Mouse (Mus musculus) hindbrain, embryonic 11.5 days (tissue): ENCODE measurements at regions not wholly inside any gene's neighbourhood (a gene's known extent, or its start where the extent isn't known, plus 50 kb on each side); places are given as distances from the start of the nearest gene placed in this dataset.

Source experiments
- ATAC-seq: fragments of 200-750 bp; cut with Nextera tagmentation; 2 replicates; pipeline ENCODE4 v1.8.0; 2017; ENCODE audit warnings: mild to moderate bottlenecking, moderate TSS enrichment, moderate library complexity; ENCODE audit not compliant: low FRiP score
- DNase-seq: peaks from one replicate; pipeline ENCODE4 v3.0.0-alpha.2; 2015; ENCODE audit warnings: low spot score
- H3K27ac ChIP-seq: fragments of 300-500 bp; sonication (generic); 2 replicates; pipeline ENCODE4 v1.5.1; 2014; ENCODE audit warnings: mild to moderate bottlenecking, low read depth, low read length
- H3K27me3 ChIP-seq: fragments of 300-500 bp; sonication (generic); 2 replicates; pipeline ENCODE4 v1.6.1; 2014; ENCODE audit warnings: mild to moderate bottlenecking, low read length, moderate library complexity, mixed read lengths; ENCODE audit not compliant: control insufficient read depth, insufficient read depth
- H3K36me3 ChIP-seq: fragments of 300-500 bp; sonication (generic); 2 replicates; pipeline ENCODE4 v1.6.1; 2014; ENCODE audit warnings: mild to moderate bottlenecking, low read length, moderate library complexity, mixed read lengths; ENCODE audit not compliant: control insufficient read depth, insufficient read depth
- H3K4me1 ChIP-seq: fragments of 300-500 bp; sonication (generic); replicated peaks from 2 replicates; pipeline ENCODE4 v1.6.1; 2014; ENCODE audit warnings: low read length, mixed read lengths; ENCODE audit not compliant: control insufficient read depth, insufficient read depth
- H3K4me2 ChIP-seq: fragments of 300-500 bp; sonication (generic); replicated peaks from 2 replicates; pipeline ENCODE4 v1.6.1; 2014; ENCODE audit warnings: mild to moderate bottlenecking, low read depth, low read length
- H3K4me3 ChIP-seq: fragments of 300-500 bp; sonication (generic); 2 replicates; pipeline ENCODE4 v1.5.1; 2014; ENCODE audit warnings: low read depth, low read length
- H3K9ac ChIP-seq: fragments of 300-500 bp; sonication (generic); 2 replicates; pipeline ENCODE4 v1.6.1; 2014; ENCODE audit warnings: low read depth, low read length
- H3K9me3 ChIP-seq: fragments of 300-500 bp; sonication (generic); 2 replicates; pipeline ENCODE4 v1.6.1; 2016; ENCODE audit warnings: low read length; ENCODE audit not compliant: control insufficient read depth
- WGBS: fragments of 180-500 bp; shearing (Covaris S2); extraction: QIAGEN DNeasy Blood & Tissue Kit; methylation state at CpG from one replicate; pipeline ENCODE4 v1.1.7; 2014; 5-methylcytosine and 5-hydroxymethylcytosine counted together

DNA sequence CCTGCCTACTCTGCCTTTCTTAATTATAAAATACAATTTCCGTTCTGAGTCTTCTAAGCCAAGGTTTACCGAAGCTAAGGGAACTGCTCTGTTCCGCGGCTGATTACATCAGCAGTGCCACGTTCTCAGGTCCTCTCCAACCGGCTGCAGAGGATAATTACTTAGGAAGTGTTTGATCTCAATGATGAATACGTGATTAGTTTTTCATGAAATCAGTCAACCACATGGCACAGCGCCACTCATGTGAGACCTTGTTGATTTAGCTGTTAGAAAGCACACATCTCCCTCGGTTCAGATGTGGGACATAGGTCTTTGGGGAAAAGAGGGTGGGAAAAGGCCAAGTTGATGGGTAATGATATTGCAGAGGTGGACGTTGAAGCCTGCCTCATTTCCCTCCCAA lies 141.7 kb downstream of the Pou4f1 start:
- Histone ChIP-seq H3K27me3 (no peaks in the 10 kb centered on the region), H3K4me3 (no peak overlapping the region), H3K27ac (no peak overlapping the region), H3K9ac (no peak overlapping the region), H3K4me2 (no peak overlapping the region), H3K9me3 (no peaks in the 10 kb centered on the region), H3K36me3 (no peaks in the 10 kb centered on the region), H3K4me1 (no peaks in the 10 kb centered on the region)
- DNase-seq: no peak
- peak; percentile 47; the same call in 1 of the 2 replicates for ATAC-seq
- WGBS: 65% methylated on average over 10 of the region's 10 CpGs

DNA sequence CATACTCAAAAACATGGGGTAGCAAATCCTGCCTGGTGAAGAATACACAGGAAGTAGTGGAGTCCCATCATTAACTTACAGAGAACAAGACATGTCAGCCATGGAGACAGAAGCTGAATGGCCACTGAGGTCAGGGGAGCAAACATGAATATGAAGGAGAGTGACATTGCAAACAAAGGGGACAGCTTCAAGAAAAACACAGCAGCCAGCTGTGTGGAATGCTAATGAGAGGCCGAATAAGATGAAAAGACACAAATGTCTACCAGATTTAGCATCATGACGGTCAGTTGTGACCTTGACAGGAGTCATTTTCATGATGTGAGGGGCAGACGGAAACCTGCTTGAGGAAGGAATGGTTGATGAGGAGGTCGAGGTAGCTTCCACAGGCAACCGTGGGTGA lies 167.7 kb downstream of the Pou4f1 start:
- DNase-seq: peak; percentile 10
- no peaks in the 10 kb centered on the region for H3K4me1 ChIP-seq
- H3K36me3 ChIP-seq: no peaks in the 10 kb centered on the region
- no peaks in the 10 kb centered on the region for H3K9me3 ChIP-seq
- no peak overlapping the region for H3K9ac ChIP-seq
- H3K4me2 ChIP-seq: no peak overlapping the region
- H3K4me3 ChIP-seq: no peak overlapping the region
- H3K27ac ChIP-seq: no peak overlapping the region
- no peaks in the 10 kb centered on the region for H3K27me3 ChIP-seq
- no peak for ATAC-seq
- WGBS: 38% methylated on average over 5 of the region's 5 CpGs

DNA sequence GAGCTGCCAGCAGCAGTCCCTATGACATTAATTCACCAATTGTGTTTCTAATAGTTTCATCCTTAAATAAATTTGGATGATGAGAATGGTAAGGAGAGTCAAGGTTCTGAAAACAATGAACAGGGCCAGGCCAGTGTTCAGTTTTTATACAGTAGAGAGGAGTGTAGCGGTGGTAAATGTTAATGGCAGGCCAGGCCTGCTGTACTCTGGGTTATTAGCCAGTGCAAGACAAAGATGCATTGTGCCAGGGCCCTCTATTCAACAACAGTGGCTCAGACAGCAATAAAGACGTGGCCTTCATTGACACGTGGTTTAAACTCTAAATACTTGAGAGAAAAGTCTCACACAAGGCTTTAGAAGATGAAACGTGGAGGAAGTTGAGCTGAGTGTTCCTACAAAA lies 169.5 kb downstream of the Pou4f1 start:
- Histone ChIP-seq H3K27ac (no peak overlapping the region), H3K36me3 (no peaks in the 10 kb centered on the region), H3K4me3 (no peak overlapping the region), H3K4me1 (no peaks in the 10 kb centered on the region), H3K9ac (no peak overlapping the region), H3K9me3 (no peaks in the 10 kb centered on the region), H3K27me3 (no peaks in the 10 kb centered on the region), H3K4me2 (no peak overlapping the region)
- 34% methylated on average over 4 of the region's 4 CpGs for WGBS
- ATAC-seq (peak; percentile 81), DNase-seq (peak; percentile 28)

DNA sequence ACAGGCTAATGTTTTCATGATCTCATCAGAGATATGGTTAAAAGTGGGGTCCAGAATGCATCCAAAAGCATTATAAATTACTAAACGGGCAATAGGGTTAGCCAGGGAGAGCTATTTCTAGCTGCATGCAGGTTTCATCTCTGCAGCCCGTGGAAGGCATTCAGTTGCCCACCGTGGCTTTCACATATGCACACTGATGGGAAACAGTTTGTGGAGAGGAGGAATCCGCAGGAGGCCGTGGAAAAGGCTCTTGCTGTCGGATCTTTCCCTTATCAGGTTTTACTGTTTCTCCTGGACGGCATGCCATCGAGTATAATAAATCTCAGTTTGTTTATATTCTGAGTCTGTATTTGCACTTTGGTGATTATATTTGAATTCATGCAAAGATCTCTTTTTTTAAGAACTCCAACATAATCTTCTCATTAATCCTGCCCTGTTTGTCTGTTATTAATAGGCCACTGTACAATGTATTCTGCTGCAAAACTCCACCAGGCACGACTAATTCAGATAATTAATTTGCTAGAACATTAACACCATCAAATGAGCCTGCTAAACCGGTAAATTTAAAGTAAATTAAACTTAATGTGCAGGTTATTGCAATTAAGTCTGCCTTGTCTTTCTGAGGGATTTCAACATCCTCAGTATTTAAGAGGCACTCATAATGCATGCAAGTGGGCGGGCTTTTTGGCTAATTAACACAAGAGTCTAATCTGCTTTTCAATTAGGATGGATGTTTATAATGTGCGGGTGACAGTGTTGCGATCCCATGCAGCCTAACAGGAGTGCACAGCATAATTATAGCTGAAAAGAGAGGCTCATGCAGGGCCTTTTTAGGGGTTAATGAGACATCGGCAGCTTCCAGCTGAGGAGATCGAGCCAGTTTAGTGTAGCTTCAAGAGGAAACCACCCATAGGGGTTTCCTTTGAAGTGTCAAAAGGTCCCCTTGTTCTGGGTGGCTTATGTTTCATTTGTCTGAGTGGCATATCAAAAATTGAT lies 170.2 kb downstream of the Pou4f1 start:
- 50% methylated on average over 15 of the region's 15 CpGs for WGBS
- H3K4me2 ChIP-seq: no peak overlapping the region
- no peak overlapping the region for H3K9ac ChIP-seq
- no peaks in the 10 kb centered on the region for H3K9me3 ChIP-seq
- H3K4me3 ChIP-seq: no peak overlapping the region
- peak; percentile 79 for ATAC-seq
- no peaks in the 10 kb centered on the region for H3K36me3 ChIP-seq
- DNase-seq: peak; percentile 36
- no peaks in the 10 kb centered on the region for H3K4me1 ChIP-seq
- H3K27ac ChIP-seq: no peak overlapping the region
- no peaks in the 10 kb centered on the region for H3K27me3 ChIP-seq

DNA sequence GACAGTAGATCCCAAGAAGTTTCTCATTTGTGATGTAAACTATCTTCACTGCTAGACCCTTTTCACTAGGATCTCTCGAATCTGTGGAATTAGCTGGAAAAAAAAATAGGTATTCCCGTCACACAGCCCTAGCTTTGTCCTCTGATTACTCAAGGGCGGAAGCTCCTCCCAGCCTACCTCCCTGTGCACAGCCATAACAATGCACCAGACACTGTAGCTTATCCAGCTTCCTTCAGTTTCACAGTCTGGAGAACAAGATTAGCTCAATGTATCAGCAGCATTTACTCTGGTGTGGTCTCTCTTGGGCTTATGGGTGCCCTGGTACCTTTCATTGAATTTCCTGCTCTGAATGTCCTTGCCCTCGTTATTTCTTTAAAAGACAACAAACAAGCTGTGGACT lies 174.0 kb downstream of the Pou4f1 start:
- Histone ChIP-seq H3K9ac (no peak overlapping the region), H3K36me3 (no peaks in the 10 kb centered on the region), H3K9me3 (no peaks in the 10 kb centered on the region), H3K27me3 (no peaks in the 10 kb centered on the region), H3K4me3 (no peak overlapping the region), H3K27ac (no peak overlapping the region), H3K4me1 (no peaks in the 10 kb centered on the region), H3K4me2 (no peak overlapping the region)
- ATAC-seq (peak; percentile 17; the same call in 1 of the 2 replicates), DNase-seq (no peak)
- whole genome bisulfite sequencing: 52% methylated on average over 4 of the region's 4 CpGs

DNA sequence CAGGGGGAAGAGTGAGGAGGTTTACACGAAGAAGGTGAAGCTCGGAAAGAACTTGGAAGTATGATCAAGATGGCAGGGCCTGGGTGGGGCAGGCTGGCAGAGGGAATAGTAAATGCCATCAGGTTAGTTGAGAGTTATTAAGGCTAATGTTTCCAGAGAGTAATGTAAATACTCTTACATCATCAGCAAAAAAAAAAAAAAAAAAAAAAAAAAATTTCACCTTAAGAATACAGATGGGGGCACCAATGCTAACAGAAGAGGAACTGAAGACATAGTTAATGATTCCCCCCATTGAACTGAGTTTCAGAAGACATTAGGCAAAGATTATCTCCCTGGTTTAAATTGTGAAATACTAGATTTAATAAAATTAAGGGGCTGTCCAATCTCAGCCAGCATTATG lies 174.7 kb downstream of the Pou4f1 start:
- Histone ChIP-seq H3K27ac (no peak overlapping the region), H3K36me3 (no peaks in the 10 kb centered on the region), H3K9me3 (no peaks in the 10 kb centered on the region), H3K9ac (no peak overlapping the region), H3K4me3 (no peak overlapping the region), H3K4me2 (no peak overlapping the region), H3K27me3 (no peaks in the 10 kb centered on the region), H3K4me1 (no peaks in the 10 kb centered on the region)
- ATAC-seq: no peak
- WGBS: 89% methylated on average over 2 of the region's 2 CpGs
- DNase-seq: no peak

DNA sequence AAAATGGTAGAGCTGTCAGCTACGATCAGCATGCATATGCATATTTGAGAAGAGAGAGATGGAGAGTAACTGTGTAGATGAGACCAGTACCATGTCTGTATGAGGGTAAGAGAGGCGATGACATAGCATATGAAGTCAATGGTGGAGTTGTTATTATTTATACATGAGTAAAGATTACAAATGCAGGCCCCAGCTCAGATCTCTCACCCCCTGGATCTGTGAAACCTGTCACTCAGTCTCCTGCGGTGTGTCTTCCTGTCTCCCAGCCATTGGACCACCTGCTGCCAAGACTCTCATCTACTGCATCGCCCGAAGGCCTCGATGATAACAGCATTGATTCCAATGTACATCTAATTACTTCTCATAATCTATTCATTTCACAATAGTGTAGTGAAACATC lies 187.4 kb downstream of the Pou4f1 start:
- Histone ChIP-seq H3K27ac (no peak overlapping the region), H3K4me1 (no peaks in the 10 kb centered on the region), H3K9me3 (no peaks in the 10 kb centered on the region), H3K4me2 (no peak overlapping the region), H3K4me3 (no peak overlapping the region), H3K27me3 (no peaks in the 10 kb centered on the region), H3K9ac (no peak overlapping the region), H3K36me3 (no peaks in the 10 kb centered on the region)
- DNase-seq (no peak), ATAC-seq (no peak)
- WGBS: 88% methylated on average over 6 of the region's 6 CpGs

DNA sequence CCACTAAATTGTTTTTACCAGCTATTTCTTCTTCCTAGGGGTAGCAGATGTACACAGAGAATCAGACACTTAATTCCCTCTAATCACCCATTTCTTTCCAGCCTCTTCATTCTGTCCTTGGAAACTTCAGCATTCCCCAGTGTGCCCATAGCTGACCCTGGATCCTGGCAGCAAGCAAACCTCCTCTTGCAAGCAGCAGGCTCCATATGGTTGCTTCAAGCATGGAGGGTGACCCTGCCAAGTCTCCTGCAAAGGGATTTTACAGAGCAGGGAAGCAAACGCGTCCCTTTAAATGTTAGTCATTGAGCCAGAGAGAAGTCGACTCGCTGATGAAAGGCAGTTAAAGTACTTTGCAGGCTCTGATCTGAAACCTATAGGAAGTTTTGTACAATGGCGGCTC lies 187.9 kb downstream of the Pou4f1 start:
- DNase-seq: no peak
- H3K36me3 ChIP-seq: no peaks in the 10 kb centered on the region
- no peaks in the 10 kb centered on the region for H3K9me3 ChIP-seq
- 79% methylated on average over 5 of the region's 5 CpGs for WGBS
- H3K27ac ChIP-seq: no peak overlapping the region
- ATAC-seq: no peak
- no peak overlapping the region for H3K4me2 ChIP-seq
- no peak overlapping the region for H3K4me3 ChIP-seq
- no peaks in the 10 kb centered on the region for H3K4me1 ChIP-seq
- no peak overlapping the region for H3K9ac ChIP-seq
- H3K27me3 ChIP-seq: no peaks in the 10 kb centered on the region

DNA sequence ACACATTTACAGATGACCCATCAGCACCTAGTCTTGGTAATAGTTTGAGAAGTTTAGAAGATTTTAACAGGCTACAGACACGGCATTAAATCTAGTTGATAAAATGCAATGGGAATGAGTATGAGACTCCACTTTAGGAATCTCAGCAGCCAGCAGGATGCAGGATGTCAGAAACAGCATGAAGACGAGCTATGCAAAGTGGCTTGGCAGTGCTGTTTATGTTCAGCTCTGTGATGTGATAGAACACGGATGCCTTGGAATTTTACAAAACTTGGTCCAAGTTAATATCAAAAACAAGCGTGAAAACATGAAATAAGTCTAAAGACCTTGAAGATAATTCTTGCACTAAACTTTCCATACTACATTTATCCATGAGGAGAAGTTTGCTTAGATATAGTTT lies 193.0 kb downstream of the Pou4f1 start:
- no peak overlapping the region for H3K4me3 ChIP-seq
- ATAC-seq: no peak
- no peaks in the 10 kb centered on the region for H3K27me3 ChIP-seq
- H3K9me3 ChIP-seq: no peaks in the 10 kb centered on the region
- no peak overlapping the region for H3K27ac ChIP-seq
- no peak overlapping the region for H3K9ac ChIP-seq
- no peak overlapping the region for H3K4me2 ChIP-seq
- 88% methylated on average over 4 of the region's 4 CpGs for WGBS
- no peaks in the 10 kb centered on the region for H3K4me1 ChIP-seq
- H3K36me3 ChIP-seq: no peaks in the 10 kb centered on the region
- no peak for DNase-seq
